Mouse (Mus musculus) lung, adult 18-20 months (tissue): Measurements from ENCODE around the gene Crat.
A peak's percentile ranks its signal among the peaks of the same experiment; 100 is the strongest.

Source experiments
- DNase-seq, 2 experiments: peaks; one replicate each; pipeline ENCODE4 v3.0.0; 2022; ENCODE audit warnings: mixed read lengths in 2 of 2

Crat gene

GRCm38 (mm10) chr2:30415157-30415935 lies at the start of gene Crat:
Crat (minus strand) TSS chr2:30415813.
- peak; percentile 96 to 97 for DNase-seq

- no peak for DNase-seq
Measured at GRCm38 (mm10) chr2:30464411-30464810, 48.8 kb upstream of the Crat start.

- DNase-seq: peak; percentile 86 to 90
Measured at GRCm38 (mm10) chr2:30463904-30464330, 48.3 kb upstream of the Crat start.

- DNase-seq: peak; percentile 77 to 84
Measured at GRCm38 (mm10) chr2:30463341-30463761, 47.7 kb upstream of the Crat start.

GRCm38 (mm10) chr2:30459241-30459640 lies 43.6 kb upstream of the Crat start:
- no peak for DNase-seq

GRCm38 (mm10) chr2:30458349-30458748 lies 42.7 kb upstream of the Crat start:
- peak in 1 of 2 experiments; percentile 49 for DNase-seq

- DNase-seq: no peak
Measured at GRCm38 (mm10) chr2:30456104-30456980, 40.7 kb upstream of the Crat start.

GRCm38 (mm10) chr2:30454587-30454986 lies 39.0 kb upstream of the Crat start:
- DNase-seq: no peak

- no peak for DNase-seq
Measured at GRCm38 (mm10) chr2:30453570-30453969, 38.0 kb upstream of the Crat start.

- no peak for DNase-seq
Measured at GRCm38 (mm10) chr2:30451525-30451924, 35.9 kb upstream of the Crat start.

- DNase-seq: no peak
Measured at GRCm38 (mm10) chr2:30450530-30450929, 34.9 kb upstream of the Crat start.

- DNase-seq: no peak
Measured at GRCm38 (mm10) chr2:30448371-30448770, 32.8 kb upstream of the Crat start.

GRCm38 (mm10) chr2:30446891-30447826 lies 31.5 kb upstream of the Crat start:
- DNase-seq: peak; percentile 67 to 75

GRCm38 (mm10) chr2:30445312-30445711 lies 29.7 kb upstream of the Crat start:
- DNase-seq: peak; percentile 23 to 57

GRCm38 (mm10) chr2:30444450-30444849 lies 28.8 kb upstream of the Crat start:
- DNase-seq: no peak

GRCm38 (mm10) chr2:30444006-30444405 lies 28.4 kb upstream of the Crat start:
- no peak for DNase-seq

GRCm38 (mm10) chr2:30443281-30443680 lies 27.7 kb upstream of the Crat start:
- DNase-seq: no peak

GRCm38 (mm10) chr2:30442498-30442890 lies 26.9 kb upstream of the Crat start:
- peak in 1 of 2 experiments; percentile 25 for DNase-seq

- peak; percentile 84 to 89 for DNase-seq
Measured at GRCm38 (mm10) chr2:30441518-30442497, 26.2 kb upstream of the Crat start.

- peak; percentile 71 to 83 for DNase-seq
Measured at GRCm38 (mm10) chr2:30440701-30441517, 25.3 kb upstream of the Crat start.
